Mouse (Mus musculus): ENCODE results near the gene Serpina3c. TPM values are rescaled to one million over a fixed set of nuclear protein-coding genes. Genes with fewer than 3 reads are reported as not detected.

Serpina3c gene
- total RNA-seq, 1 experiment, result not detected

DNA sequence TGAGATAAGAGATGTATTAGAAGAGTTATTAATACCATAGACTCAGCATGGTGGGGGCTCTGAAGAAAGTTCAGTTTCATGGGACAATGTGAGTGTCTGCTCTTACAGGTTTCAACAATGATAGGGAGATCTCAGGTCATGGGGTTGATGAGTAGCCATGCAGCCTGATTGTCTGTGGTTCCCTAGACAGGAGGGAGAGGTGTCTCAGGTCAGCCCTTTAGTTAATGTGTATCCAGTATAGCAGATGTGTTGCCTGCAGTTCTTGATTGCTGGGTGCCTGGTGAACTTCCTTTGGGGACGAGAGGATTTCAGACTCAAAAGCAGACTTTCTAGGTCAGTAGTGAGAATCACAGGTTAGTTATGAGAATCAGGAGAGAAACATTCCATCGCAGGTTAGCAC is 45.2 kb downstream of the Serpina3c start:
- TF ChIP-seq CHD2 (IDR thresholded peaks at IDR 0.05; ENCODE audit: low read depth, low read length) (no peak), ZC3H11A (IDR thresholded peaks at IDR 0.05; ENCODE audit: borderline replicate concordance, low read depth, low read length) (no peak), HCFC1 (IDR thresholded peaks at IDR 0.05; ENCODE audit: borderline replicate concordance, insufficient read depth, low read length) (no peak), MAFK (IDR thresholded peaks at IDR 0.05; ENCODE audit: insufficient read depth, low read depth, low read length) (no peak), ZNF384 (IDR thresholded peaks at IDR 0.05; ENCODE audit: low read depth, low read length) (no peak)
- Histone ChIP-seq H3K36me3 (ENCODE audit: control insufficient read depth, insufficient read depth, low read length, poor library complexity, severe bottlenecking) (no peaks in the 10 kb centered on the region), H3K4me3 (ENCODE audit: insufficient read depth in 1 of 2, low read depth in 1 of 2, low read length in 2 of 2, poor library complexity in 1 of 2, severe bottlenecking in 1 of 2) (no peak overlapping the region), H3K9me3 (ENCODE audit: control insufficient read depth, insufficient read depth, low read depth, low read length) (no peaks in the 10 kb centered on the region), H3K4me1 (ENCODE audit: control insufficient read depth in 2 of 2, insufficient read depth in 2 of 2, low read length in 2 of 2, poor library complexity in 1 of 2) (no peaks in the 10 kb centered on the region), H3K9ac (ENCODE audit: insufficient read depth, low read depth, low read length, poor library complexity, severe bottlenecking) (no peak overlapping the region), H3K27ac (ENCODE audit: insufficient read depth, low read depth, low read length, poor library complexity, severe bottlenecking) (no peak overlapping the region)
- in situ Hi-C loops (cut with MboI; ENCODE audit: low sequenced_read_pairs in 2 of 2, unreplicated experiment in 2 of 2), result no loop called here
- no peak for DNase-seq (ENCODE audit: low read depth, low spot score)

DNA sequence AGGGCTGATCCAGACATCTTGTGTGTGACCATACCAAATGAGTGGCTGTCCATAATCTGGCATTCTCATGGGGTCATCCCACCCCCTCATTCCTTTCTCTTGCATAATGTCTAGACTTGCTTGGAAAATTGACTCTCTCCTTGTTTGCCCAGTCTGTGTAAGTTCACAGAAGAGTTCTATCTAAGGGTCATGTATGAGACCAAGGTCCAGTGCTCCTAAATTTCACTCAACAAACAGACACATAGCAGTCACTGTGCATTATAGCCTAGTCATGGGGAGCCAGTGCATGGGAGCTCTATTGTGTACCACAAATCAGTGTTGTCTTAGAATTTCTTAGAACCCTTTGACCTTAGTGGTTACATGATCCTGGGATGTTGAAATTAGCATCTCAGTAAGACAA is 46.8 kb downstream of the Serpina3c start:
- H3K9ac ChIP-seq (ENCODE audit: insufficient read depth, low read depth, low read length, poor library complexity, severe bottlenecking), result no peak overlapping the region
- TF ChIP-seq MAFK (IDR thresholded peaks at IDR 0.05; ENCODE audit: insufficient read depth, low read depth, low read length) (no peak), ZC3H11A (IDR thresholded peaks at IDR 0.05; ENCODE audit: borderline replicate concordance, low read depth, low read length) (no peak), CHD2 (IDR thresholded peaks at IDR 0.05; ENCODE audit: low read depth, low read length) (no peak), HCFC1 (IDR thresholded peaks at IDR 0.05; ENCODE audit: borderline replicate concordance, insufficient read depth, low read length) (no peak), ZNF384 (IDR thresholded peaks at IDR 0.05; ENCODE audit: low read depth, low read length) (no peak)
- H3K4me1 ChIP-seq (ENCODE audit: control insufficient read depth in 2 of 2, insufficient read depth in 2 of 2, low read length in 2 of 2, poor library complexity in 1 of 2), result no peaks in the 10 kb centered on the region
- no peak for DNase-seq (ENCODE audit: low read depth, low spot score)
- no peaks in the 10 kb centered on the region for H3K9me3 ChIP-seq (ENCODE audit: control insufficient read depth, insufficient read depth, low read depth, low read length)
- H3K27ac ChIP-seq (ENCODE audit: insufficient read depth, low read depth, low read length, poor library complexity, severe bottlenecking), result no peak overlapping the region
- H3K4me3 ChIP-seq (ENCODE audit: insufficient read depth in 1 of 2, low read depth in 1 of 2, low read length in 2 of 2, poor library complexity in 1 of 2, severe bottlenecking in 1 of 2), result no peak overlapping the region
- no peaks in the 10 kb centered on the region for H3K36me3 ChIP-seq (ENCODE audit: control insufficient read depth, insufficient read depth, low read length, poor library complexity, severe bottlenecking)
- in situ Hi-C loops (cut with MboI; ENCODE audit: low sequenced_read_pairs in 2 of 2, unreplicated experiment in 2 of 2), result no loop called here

DNA sequence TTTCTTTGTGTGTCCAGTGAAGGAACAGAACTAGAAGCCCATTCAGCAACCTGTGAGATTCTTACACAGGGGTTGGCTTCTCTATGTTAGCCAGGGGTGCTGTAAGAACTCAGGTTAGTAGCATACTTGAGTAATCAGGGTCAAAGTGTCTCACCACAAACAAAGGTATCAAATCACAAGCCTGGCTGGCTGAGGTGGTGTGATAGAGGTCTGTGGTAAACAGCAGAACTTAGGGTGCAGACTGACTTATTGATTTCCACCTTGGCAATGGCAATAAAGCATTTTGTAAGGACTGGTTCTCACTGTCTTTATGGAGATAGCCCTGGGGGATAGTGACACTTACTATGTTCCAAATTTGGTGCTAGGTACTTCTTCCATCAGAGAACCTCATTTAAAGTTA is 47.8 kb downstream of the Serpina3c start:
- H3K9me3 ChIP-seq (ENCODE audit: control insufficient read depth, insufficient read depth, low read depth, low read length), result no peaks in the 10 kb centered on the region
- in situ Hi-C loops (cut with MboI; ENCODE audit: low sequenced_read_pairs in 2 of 2, unreplicated experiment in 2 of 2), result no loop called here
- H3K27ac ChIP-seq (ENCODE audit: insufficient read depth, low read depth, low read length, poor library complexity, severe bottlenecking), result no peak overlapping the region
- H3K9ac ChIP-seq (ENCODE audit: insufficient read depth, low read depth, low read length, poor library complexity, severe bottlenecking), result no peak overlapping the region
- DNase-seq (ENCODE audit: low read depth, low spot score), result no peak
- H3K4me3 ChIP-seq (ENCODE audit: insufficient read depth in 1 of 2, low read depth in 1 of 2, low read length in 2 of 2, poor library complexity in 1 of 2, severe bottlenecking in 1 of 2), result no peak overlapping the region
- H3K36me3 ChIP-seq (ENCODE audit: control insufficient read depth, insufficient read depth, low read length, poor library complexity, severe bottlenecking), result no peaks in the 10 kb centered on the region
- no peaks in the 10 kb centered on the region for H3K4me1 ChIP-seq (ENCODE audit: control insufficient read depth in 2 of 2, insufficient read depth in 2 of 2, low read length in 2 of 2, poor library complexity in 1 of 2)
- TF ChIP-seq ZNF384 (IDR thresholded peaks at IDR 0.05; ENCODE audit: low read depth, low read length) (no peak), HCFC1 (IDR thresholded peaks at IDR 0.05; ENCODE audit: borderline replicate concordance, insufficient read depth, low read length) (no peak), ZC3H11A (IDR thresholded peaks at IDR 0.05; ENCODE audit: borderline replicate concordance, low read depth, low read length) (no peak), CHD2 (IDR thresholded peaks at IDR 0.05; ENCODE audit: low read depth, low read length) (no peak), MAFK (IDR thresholded peaks at IDR 0.05; ENCODE audit: insufficient read depth, low read depth, low read length) (no peak)

DNA sequence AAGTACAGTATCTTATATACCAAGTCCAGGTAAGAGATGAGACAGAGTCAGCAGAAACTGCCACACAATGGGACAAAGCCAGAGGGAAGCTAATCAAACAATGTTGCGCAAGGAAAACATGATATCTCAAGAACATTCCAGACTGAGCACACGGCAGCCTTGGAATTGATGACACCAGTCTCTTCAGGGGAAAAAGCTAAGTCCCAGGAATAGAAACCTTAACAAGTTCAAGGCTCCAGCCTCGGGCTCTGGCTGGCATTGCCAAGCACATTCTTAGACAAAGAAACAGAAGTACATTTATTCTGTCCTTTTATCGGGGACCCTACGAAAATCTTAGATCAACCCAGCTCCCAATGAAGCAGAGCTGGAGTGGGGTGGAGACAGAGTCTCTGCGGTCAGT is 52.9 kb downstream of the Serpina3c start, which contains the start of gene Serpina5:
Gene Serpina5, plus strand, starts transcription at position 346 of the 400 bp plus-strand sequence.
- in situ Hi-C loops (cut with MboI; ENCODE audit: low sequenced_read_pairs in 2 of 2, unreplicated experiment in 2 of 2), result no loop called here
- no peak within 1 kb of the TSS for H3K9ac ChIP-seq (ENCODE audit: insufficient read depth, low read depth, low read length, poor library complexity, severe bottlenecking)
- H3K9me3 ChIP-seq (ENCODE audit: control insufficient read depth, insufficient read depth, low read depth, low read length), result no peaks in the 10 kb centered on the region
- TF ChIP-seq CHD2 (IDR thresholded peaks at IDR 0.05; ENCODE audit: low read depth, low read length), result no peak
- H3K27ac ChIP-seq (ENCODE audit: insufficient read depth, low read depth, low read length, poor library complexity, severe bottlenecking), result no peak within 1 kb of the TSS
- H3K36me3 ChIP-seq (ENCODE audit: control insufficient read depth, insufficient read depth, low read length, poor library complexity, severe bottlenecking), result no peaks in the 10 kb centered on the region
- H3K4me3 ChIP-seq (ENCODE audit: insufficient read depth in 1 of 2, low read depth in 1 of 2, low read length in 2 of 2, poor library complexity in 1 of 2, severe bottlenecking in 1 of 2), result no peak within 1 kb of the TSS
- no peaks in the 10 kb centered on the region for H3K4me1 ChIP-seq (ENCODE audit: control insufficient read depth in 2 of 2, insufficient read depth in 2 of 2, low read length in 2 of 2, poor library complexity in 1 of 2)
- no peak for DNase-seq (ENCODE audit: low read depth, low spot score)

Other genes starting within 250 kb of the Serpina3c start
- not detected in 2 replicates for gene Serpina1c, start 249.0 kb downstream of the Serpina3c start, total RNA-seq (2012; rRNA removed)
- not detected in 2 replicates for gene Serpina1e, start 194.9 kb downstream of the Serpina3c start, total RNA-seq (2012; rRNA removed)
- gene Serpina11, start 163.9 kb downstream of the Serpina3c start, total RNA-seq (2012; rRNA removed), result not detected in 2 replicates
- gene Serpina9, start 140.1 kb downstream of the Serpina3c start, total RNA-seq (2012; rRNA removed), result 0.18 TPM in 1 of 2 replicates, not detected in the other
- gene Serpina12, start 109.4 kb downstream of the Serpina3c start, total RNA-seq (2012; rRNA removed), result 0.13 TPM in 1 of 2 replicates, not detected in the other
- gene Serpina5, start 52.8 kb downstream of the Serpina3c start, total RNA-seq (2012; rRNA removed), result not detected in 2 replicates
- gene Serpina3a, start 41.1 kb downstream of the Serpina3c start, total RNA-seq (2012; rRNA removed), result not detected in 2 replicates
- not detected in 2 replicates for gene Serpina3b, start 25.9 kb downstream of the Serpina3c start, total RNA-seq (2012; rRNA removed)
- not detected in 2 replicates for gene Serpina3f, start 60.7 kb upstream of the Serpina3c start, total RNA-seq (2012; rRNA removed)
- 0.27 TPM in 1 of 2 replicates, not detected in the other for gene Serpina3g, start 82.4 kb upstream of the Serpina3c start, total RNA-seq (2012; rRNA removed)
- gene Serpina3i, start 109.3 kb upstream of the Serpina3c start, total RNA-seq (2012; rRNA removed), result 1.4 and 2.4 TPM in 2 replicates
- gene Serpina3j, start 160.7 kb upstream of the Serpina3c start, total RNA-seq (2012; rRNA removed), result not detected in 2 replicates
- gene Serpina3k, start 184.6 kb upstream of the Serpina3c start, total RNA-seq (2012; rRNA removed), result 0.27 TPM in 1 of 2 replicates, not detected in the other
- gene Serpina3m, start 184.6 kb upstream of the Serpina3c start, total RNA-seq (2012; rRNA removed), result 0.42 and 5.5 TPM in 2 replicates